Mouse (Mus musculus): ENCODE results near the gene Wdr37.
"Not testable (repeated sequence)": the region's sequence is repeated elsewhere in the genome, so short reads cannot be mapped to it uniquely, and the experiment has no call there.

Gene Wdr37

GRCm38 (mm10) chr13:8871314-8871962 is at the start of gene Wdr37:
TSS of gene Wdr37 (minus strand) at chr13:8871909.
- in situ Hi-C loops (cut with MboI, MseI), result loop anchor here (10.0 kb wide), 1 partner anchor 223 kb away; the partner anchor contains the start of gene Larp4b

- in situ Hi-C loops (cut with MboI, MseI), result not testable (repeated sequence)
These were observed 42.2 kb upstream of the Wdr37 start for GRCm38 (mm10) chr13:8913890-8914289.

DNA sequence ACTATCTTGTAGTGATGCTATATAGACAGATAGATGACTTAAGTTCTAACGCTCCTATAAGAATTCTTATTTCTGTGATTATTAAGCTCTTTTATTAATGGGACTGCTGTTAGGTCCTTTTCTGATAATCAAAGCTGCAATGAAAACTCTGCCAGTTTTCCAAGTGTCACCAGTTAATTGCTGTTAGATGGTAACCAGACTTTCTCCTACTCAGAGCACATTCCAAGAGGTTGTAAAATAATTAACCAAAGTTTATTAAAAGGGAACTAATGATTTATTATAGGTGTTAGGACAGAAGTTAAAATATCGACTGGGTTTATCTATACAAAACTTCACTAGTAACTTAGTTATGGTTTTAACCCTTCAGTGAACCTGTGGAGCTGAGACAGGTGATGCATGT is 34.3 kb upstream of the Wdr37 start:
- in situ Hi-C loops (cut with MboI, MseI), result not testable (repeated sequence)

- in situ Hi-C loops (cut with MboI, MseI), result loop anchor here (5.0 kb wide), 1 partner anchor 104 kb away; no protein-coding TSS in a partner anchor
These were observed 16.9 kb upstream of the Wdr37 start for GRCm38 (mm10) chr13:8888603-8889002.

- in situ Hi-C loops (cut with MboI, MseI), result loop anchor here (5.0 kb wide), 1 partner anchor 106 kb away; no protein-coding TSS in a partner anchor
These were observed 14.5 kb upstream of the Wdr37 start for GRCm38 (mm10) chr13:8886185-8886560.

DNA sequence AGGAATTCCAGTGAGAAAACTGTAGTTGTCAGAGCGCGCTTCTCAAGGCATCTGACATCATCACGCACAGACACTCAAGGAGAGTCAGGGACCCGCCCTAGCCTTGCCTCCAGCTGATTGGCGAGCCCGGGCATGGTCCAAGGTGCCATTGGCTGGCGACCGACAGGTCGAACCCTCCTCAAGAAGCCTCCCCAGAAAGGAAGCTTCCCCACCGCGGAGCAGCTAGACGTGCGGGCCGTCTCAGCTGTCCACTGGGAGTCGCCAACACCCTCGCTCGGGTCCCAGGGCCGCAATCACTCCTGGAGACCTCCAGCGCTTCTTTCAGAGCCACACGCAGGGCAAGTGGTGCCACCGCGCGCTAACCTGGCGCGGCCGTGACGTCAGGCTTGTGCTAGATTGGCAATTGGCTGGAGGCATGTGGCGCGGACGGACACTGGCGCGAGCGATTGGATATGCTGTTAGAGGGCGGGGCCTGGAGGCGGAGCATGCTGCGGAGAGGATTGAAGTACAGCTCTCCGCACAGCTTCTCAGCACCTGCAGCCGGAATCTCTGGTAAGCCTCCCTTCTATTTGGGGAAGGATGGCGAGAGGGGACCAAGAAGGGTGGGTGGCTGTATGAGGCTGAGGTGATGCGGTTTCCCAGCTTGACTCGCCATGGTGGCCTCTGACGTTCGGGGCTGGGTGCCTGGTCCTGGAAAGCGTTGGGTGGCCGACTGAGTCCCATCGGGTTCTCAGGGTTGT is 13.9 kb upstream of the Wdr37 start, which contains the start of gene Idi1:
Idi1 (plus strand) TSS at position 57 of the 740 bp plus-strand sequence.
- in situ Hi-C loops (cut with MboI, MseI), result loop anchor here (5.0 kb wide), 1 partner anchor 107 kb away; no protein-coding TSS in a partner anchor

DNA sequence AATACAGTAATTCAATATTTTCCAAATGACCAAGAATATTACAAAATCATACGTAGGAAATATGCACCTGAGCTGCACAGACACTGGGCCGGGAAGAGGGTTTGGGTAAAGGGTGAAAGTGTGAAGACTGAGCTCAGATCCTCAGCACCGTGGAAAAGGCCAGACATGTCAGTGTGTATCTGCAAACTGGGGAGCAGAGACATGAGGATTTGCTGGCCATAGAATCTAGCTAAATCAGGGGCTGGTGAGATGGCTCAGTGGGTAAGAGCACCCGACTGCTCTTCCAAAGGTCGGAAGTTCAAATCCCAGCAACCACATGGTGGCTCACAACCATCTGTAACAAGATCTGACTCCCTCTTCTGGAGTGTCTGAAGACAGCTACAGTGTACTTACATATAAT is 12.2 kb upstream of the Wdr37 start:
- in situ Hi-C loops (cut with MboI, MseI), result not testable (repeated sequence)

- in situ Hi-C loops (cut with MboI, MseI), result no loop called here
These were observed 9.9 kb upstream of the Wdr37 start for GRCm38 (mm10) chr13:8881611-8882010.

- in situ Hi-C loops (cut with MboI, MseI), result loop anchor here (10.0 kb wide), 1 partner anchor 221 kb away; the partner anchor contains the start of gene Larp4b
These were observed 2.1 kb upstream of the Wdr37 start for GRCm38 (mm10) chr13:8873776-8874175.

DNA sequence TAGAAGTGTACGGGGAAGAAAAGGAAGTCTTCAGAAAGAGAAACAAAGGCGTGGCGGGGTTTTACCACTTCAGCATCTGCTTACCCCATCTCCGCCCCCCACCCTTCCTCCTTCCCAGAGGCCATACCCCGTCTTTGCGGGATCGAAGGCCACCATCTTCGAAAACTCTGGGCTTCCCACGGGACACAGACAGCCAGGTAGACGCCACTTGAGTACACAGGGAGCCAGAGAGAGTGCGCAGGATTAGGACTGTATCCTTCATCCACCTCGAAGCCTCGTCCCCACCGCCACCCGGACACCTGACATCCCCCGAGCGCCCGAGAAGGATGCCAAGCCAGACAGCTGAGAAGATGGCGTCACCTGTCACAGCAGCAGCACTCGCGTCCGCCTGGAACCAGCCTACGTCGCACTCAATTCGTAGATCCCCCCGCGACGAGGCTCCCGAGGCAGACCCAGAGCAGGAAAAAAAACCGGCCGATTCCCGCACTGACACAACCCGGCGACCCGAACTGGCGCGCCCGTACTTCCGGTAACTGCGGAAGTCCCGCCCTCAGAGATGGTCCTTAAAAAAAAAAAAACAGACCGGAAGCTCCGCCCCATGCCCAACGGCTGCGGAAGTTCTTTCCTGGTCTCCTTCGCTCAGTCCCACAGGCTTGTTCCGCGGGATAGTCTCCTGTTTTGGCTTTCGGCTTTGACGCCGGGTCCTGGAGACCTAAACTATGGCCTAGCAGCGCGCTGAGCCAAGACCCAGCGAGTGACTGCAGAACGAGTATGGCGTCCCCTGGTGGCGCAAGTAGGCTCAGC is 997 bp downstream of the Wdr37 start:
- in situ Hi-C loops (cut with MboI, MseI), result loop anchor here (10.0 kb wide), 1 partner anchor 224 kb away; the partner anchor contains the start of gene Larp4b

- in situ Hi-C loops (cut with MboI, MseI), result loop anchor here (10.0 kb wide), 1 partner anchor 225 kb away; the partner anchor contains the start of gene Larp4b
These were observed 1.6 kb downstream of the Wdr37 start for GRCm38 (mm10) chr13:8870160-8870509.

GRCm38 (mm10) chr13:8869578-8870157 is 2.0 kb downstream of the Wdr37 start:
- in situ Hi-C loops (cut with MboI, MseI), result loop anchor here (10.0 kb wide), 1 partner anchor 225 kb away; the partner anchor contains the start of gene Larp4b

- in situ Hi-C loops (cut with MboI, MseI), result no loop called here
These were observed 5.1 kb downstream of the Wdr37 start for GRCm38 (mm10) chr13:8866612-8867011.

DNA sequence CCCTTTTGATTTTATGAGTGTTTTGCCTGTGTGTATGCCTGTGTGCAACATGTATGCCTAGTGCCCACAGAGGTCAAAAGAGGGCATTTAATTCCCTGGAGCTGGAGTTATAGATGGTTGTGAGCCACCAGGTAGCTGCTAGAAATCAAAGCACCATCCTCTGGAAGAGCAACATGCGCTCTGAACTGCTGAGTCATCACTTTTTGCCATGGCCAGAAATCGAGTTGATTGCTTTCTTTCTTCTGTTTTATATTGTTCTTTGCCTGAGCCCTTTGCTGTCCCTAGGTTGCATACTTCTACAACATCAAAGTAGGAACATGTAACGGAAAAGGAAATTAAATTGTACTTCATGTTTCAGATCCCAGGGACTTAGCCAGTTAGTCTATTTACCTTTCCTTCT is 6.7 kb downstream of the Wdr37 start:
- in situ Hi-C loops (cut with MboI, MseI), result no loop called here

- in situ Hi-C loops (cut with MboI, MseI), result no loop called here
These were observed 10.8 kb downstream of the Wdr37 start for GRCm38 (mm10) chr13:8860861-8861260.

- in situ Hi-C loops (cut with MboI, MseI), result no loop called here
These were observed 13.3 kb downstream of the Wdr37 start for GRCm38 (mm10) chr13:8858453-8858852.

DNA sequence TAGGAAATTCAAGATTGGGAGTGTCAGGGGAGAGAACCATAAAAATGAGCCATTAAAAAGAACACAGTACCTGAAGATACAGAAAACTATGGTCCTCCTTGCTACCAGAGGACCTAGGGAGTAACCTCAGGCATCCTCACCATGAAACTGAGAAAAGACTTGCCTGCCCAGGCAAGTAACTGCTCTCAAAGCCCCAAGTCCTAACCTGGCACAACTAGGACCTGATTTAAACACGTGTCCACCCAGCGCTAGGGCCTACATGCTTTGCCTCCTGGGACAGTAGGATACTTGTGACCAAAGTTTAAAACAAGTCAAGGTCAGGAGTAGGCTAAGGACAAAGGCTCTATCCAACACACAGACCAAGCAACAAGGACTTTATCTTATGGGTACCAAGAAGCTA is 16.9 kb downstream of the Wdr37 start:
- in situ Hi-C loops (cut with MboI, MseI), result no loop called here

DNA sequence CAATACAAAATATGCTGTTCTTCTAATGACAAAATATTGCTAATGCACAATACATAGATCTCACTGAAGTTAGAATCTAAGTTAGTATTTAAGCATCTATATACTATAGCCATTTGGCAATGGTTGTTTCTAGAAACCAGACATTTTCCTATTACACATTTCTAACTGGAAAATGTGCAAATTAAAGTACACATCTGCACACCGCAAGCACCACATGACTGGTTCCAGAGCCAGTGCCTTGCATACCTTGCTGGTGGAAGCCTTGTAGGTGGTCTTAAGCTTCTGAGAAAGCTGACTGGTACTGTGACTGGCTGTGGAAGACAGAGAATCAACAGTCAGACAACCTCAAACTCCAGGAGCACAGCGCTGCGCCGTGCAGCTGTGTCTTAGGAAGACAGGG is 18.3 kb downstream of the Wdr37 start:
- in situ Hi-C loops (cut with MboI, MseI), result no loop called here

DNA sequence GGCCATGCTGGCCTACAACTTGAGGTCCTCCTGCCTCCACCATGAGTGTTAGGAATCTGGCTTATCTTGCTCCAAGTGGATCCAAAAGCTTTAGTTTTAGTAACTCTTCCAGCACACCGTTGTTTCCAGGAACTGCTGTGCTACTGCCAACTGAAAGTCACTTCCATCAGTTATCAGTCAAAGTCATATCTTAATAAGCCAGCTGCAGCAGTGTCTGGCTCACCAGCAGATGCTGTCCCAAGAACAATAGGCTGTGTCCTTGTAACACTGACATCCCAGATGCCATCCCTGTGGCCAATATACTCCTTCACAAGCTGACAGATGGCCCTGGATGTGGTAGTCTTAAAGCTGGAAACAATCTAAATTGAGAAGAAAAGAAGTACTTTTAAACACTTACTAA is 22.4 kb downstream of the Wdr37 start:
- in situ Hi-C loops (cut with MboI, MseI), result loop anchor here (10.0 kb wide), 1 partner anchor 125 kb away; no protein-coding TSS in a partner anchor

DNA sequence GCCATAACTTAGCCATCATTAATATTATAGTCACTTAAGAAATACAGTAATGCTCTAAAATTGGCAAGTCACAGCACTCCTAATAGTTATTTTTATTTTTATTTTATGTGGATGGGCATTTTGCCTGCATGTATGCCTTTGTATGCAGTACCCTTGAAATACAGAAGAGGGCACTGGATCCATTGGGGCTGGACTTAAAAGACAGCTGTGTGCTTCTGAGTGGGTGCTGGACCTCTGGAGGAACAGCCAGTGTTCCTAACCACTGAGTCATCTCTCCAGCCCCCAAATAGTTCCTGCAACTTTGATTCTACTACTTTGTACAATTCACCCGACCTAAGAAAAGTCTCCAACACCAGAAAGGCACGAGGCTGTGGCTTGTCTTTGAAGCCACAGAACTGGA is 24.0 kb downstream of the Wdr37 start:
- in situ Hi-C loops (cut with MboI, MseI), result loop anchor here (10.0 kb wide), 1 partner anchor 127 kb away; no protein-coding TSS in a partner anchor

DNA sequence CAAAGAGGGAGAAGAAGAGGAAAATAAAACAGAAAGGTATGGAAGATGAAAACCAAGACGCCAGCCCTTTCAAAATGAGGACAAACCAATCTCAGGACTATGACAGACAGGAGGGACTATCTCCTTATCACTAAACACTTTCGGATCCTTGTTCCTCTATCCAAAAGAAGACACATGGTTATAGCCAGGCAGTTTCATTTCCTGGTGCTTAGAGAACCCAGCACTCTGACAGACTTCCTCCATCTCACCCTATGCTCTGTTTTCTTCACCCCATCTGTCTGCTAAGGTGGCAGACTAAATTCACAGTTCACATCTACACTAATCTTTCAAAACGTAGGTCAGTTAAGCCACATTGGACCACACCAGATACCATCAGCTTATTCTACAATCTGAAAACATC is 29.4 kb downstream of the Wdr37 start:
- in situ Hi-C loops (cut with MboI, MseI), result loop anchor here (10.0 kb wide), 1 partner anchor 133 kb away; no protein-coding TSS in a partner anchor
